Mouse (Mus musculus) C2C12 (cell line): ENCODE measurements around the gene Rdh11.

Experiments used
- CEBPB ChIP-seq: IDR thresholded peaks from one replicate; pipeline ENCODE4 v1.6.1; 2011; ENCODE audit warnings: low read depth, mild to moderate bottlenecking, control low read depth, moderate library complexity
- CTCF ChIP-seq: IDR thresholded peaks from one replicate; pipeline ENCODE4 v1.5.1; 2011; ENCODE audit not compliant: control insufficient read depth, insufficient read depth, insufficient read length
- FOSL1 ChIP-seq: IDR thresholded peaks from one replicate; pipeline ENCODE4 v1.8.0; 2011; ENCODE audit warnings: mild to moderate bottlenecking, low read length; ENCODE audit not compliant: poor library complexity, insufficient read depth, severe bottlenecking
- MAX ChIP-seq: IDR thresholded peaks from one replicate; pipeline ENCODE4 v1.6.1; 2011; ENCODE audit warnings: mild to moderate bottlenecking, control low read depth
- MYOD1 ChIP-seq: IDR thresholded peaks from one replicate; pipeline ENCODE4 v1.6.1; 2011; ENCODE audit warnings: low read depth; ENCODE audit not compliant: control insufficient read depth, insufficient read length
- MYOG ChIP-seq: IDR thresholded peaks from one replicate; pipeline ENCODE4 v1.6.1; 2011; ENCODE audit not compliant: control insufficient read depth, insufficient read length; ENCODE audit errors: extremely low read depth
- USF1 ChIP-seq: IDR thresholded peaks from one replicate; pipeline ENCODE4 v1.6.1; 2011; ENCODE audit warnings: low read depth, mild to moderate bottlenecking, control low read depth, moderate library complexity

- TF ChIP-seq MYOD1 = no peak
- TF ChIP-seq CTCF = no peak
- no peak for TF ChIP-seq MYOG
- no peak for TF ChIP-seq USF1
- TF ChIP-seq MAX = no peak
- TF ChIP-seq CEBPB = no peak
- TF ChIP-seq FOSL1 = no peak
Observed at GRCm38 (mm10) chr12:79192193-79192592, at the start of gene Rdh11.
